Mouse (Mus musculus): ENCODE measurements at regions not wholly inside any gene's neighbourhood (a gene's known extent, or its start where the extent isn't known, plus 50 kb on each side); places are given as distances from the start of the nearest gene placed in this dataset.

GRCm38 (mm10) chr1:138385156-138385841, 111.8 kb downstream of the Atp6v1g3 start:
- TF ChIP-seq EP300 (IDR thresholded peaks at IDR 0.05) (no peak), CTCF (IDR thresholded peaks at IDR 0.05) (no peak)
